Mouse (Mus musculus) MEL (cell line): ENCODE measurements around the gene Ppil3. TPM values are rescaled to one million over a fixed set of nuclear protein-coding genes. Genes with fewer than 3 reads are reported as not detected.

Experiments used
- DNase-seq: peaks from one replicate; pipeline ENCODE4 v3.0.0; 2011; ENCODE audit warnings: low read depth, low spot score
- H3K27ac ChIP-seq: 2 replicates; pipeline ENCODE4 v1.5.1; 2012; ENCODE audit warnings: low read depth, mild to moderate bottlenecking, control low read depth, low read length, moderate library complexity; ENCODE audit not compliant: control insufficient read depth
- H3K27me3 ChIP-seq, 2 experiments: fragments of 150-350 bp in 1 of 2; sonication (generic) in 1 of 2; 2 replicates each; pipeline ENCODE4 v1.6.1; 2012; ENCODE audit warnings: low read length in 2 of 2, mild to moderate bottlenecking in 2 of 2, improper control_type of control experiment in 1 of 2, moderate library complexity in 1 of 2; ENCODE audit not compliant: insufficient read depth in 2 of 2, control insufficient read depth in 1 of 2
- H3K36me3 ChIP-seq, 2 experiments: 2 replicates each; pipeline ENCODE4 v1.6.1; 2012 to 2014; ENCODE audit warnings: low read length in 2 of 2, improper control_type of control experiment in 1 of 2, inconsistent platforms in 1 of 2, mild to moderate bottlenecking in 1 of 2; ENCODE audit not compliant: insufficient read depth in 2 of 2, control insufficient read depth in 1 of 2
- H3K4me1 ChIP-seq, 2 experiments: fragments of 150-350 bp in 1 of 2; sonication (generic) in 1 of 2; 2 replicates each; pipeline ENCODE4 v1.6.1; 2012; ENCODE audit warnings: low read length in 2 of 2, improper control_type of control experiment in 1 of 2, mild to moderate bottlenecking in 1 of 2; ENCODE audit not compliant: insufficient read depth in 2 of 2, control insufficient read depth in 1 of 2
- H3K4me3 ChIP-seq, 2 experiments: fragments of 150-350 bp in 1 of 2; sonication (generic) in 1 of 2; 2 replicates each; pipeline ENCODE4 v1.5.1; 2012; ENCODE audit warnings: low read depth in 2 of 2, low read length in 2 of 2, mild to moderate bottlenecking in 2 of 2, moderate library complexity in 2 of 2, control low read depth in 1 of 2, improper control_type of control experiment in 1 of 2; ENCODE audit not compliant: control insufficient read depth in 1 of 2, insufficient read depth in 1 of 2
- H3K79me2 ChIP-seq: 2 replicates; pipeline ENCODE4 v1.6.1; 2012; ENCODE audit warnings: mild to moderate bottlenecking, low read length, moderate library complexity; ENCODE audit not compliant: control insufficient read depth, poor library complexity, insufficient read depth
- H3K9ac ChIP-seq: 2 replicates; pipeline ENCODE4 v1.6.1; 2012; ENCODE audit warnings: low read depth, mild to moderate bottlenecking, control low read depth, low read length, moderate library complexity; ENCODE audit not compliant: control insufficient read depth, poor library complexity, severe bottlenecking
- H3K9me3 ChIP-seq: fragments of 150-350 bp; sonication (generic); replicated peaks from 2 replicates; pipeline ENCODE4 v1.6.1; 2012; ENCODE audit warnings: mild to moderate bottlenecking, low read length, improper control_type of control experiment, moderate library complexity; ENCODE audit not compliant: insufficient read depth
- BHLHE40 ChIP-seq: IDR thresholded peaks from 2 replicates; pipeline ENCODE4 v1.6.1; 2012; ENCODE audit warnings: low read depth, mild to moderate bottlenecking, inconsistent platforms, low read length, improper control_type of control experiment, borderline replicate concordance
- CHD1 ChIP-seq: IDR thresholded peaks from 2 replicates; pipeline ENCODE4 v1.6.1; 2012; ENCODE audit warnings: low read depth, mild to moderate bottlenecking, inconsistent platforms, low read length, improper control_type of control experiment
- CHD2 ChIP-seq: IDR thresholded peaks from 2 replicates; pipeline ENCODE4 v1.6.1; 2011; ENCODE audit warnings: low read length, improper control_type of control experiment
- ELF1 ChIP-seq: IDR thresholded peaks from 2 replicates; pipeline ENCODE4 v1.6.1; 2014; ENCODE audit warnings: low read depth, mild to moderate bottlenecking, inconsistent platforms, low read length, improper control_type of control experiment, moderate library complexity
- EP300 ChIP-seq, 2 experiments: IDR thresholded peaks; 2 replicates each; pipeline ENCODE4 v1.6.1; 2011; ENCODE audit warnings: improper control_type of control experiment in 2 of 2, low read length in 2 of 2, low read depth in 1 of 2, mild to moderate bottlenecking in 1 of 2
- GABPA ChIP-seq: IDR thresholded peaks from 2 replicates; pipeline ENCODE4 v1.6.1; 2012; ENCODE audit warnings: low read depth, mild to moderate bottlenecking, inconsistent platforms, low read length, improper control_type of control experiment, moderate library complexity
- GATA1 ChIP-seq: IDR thresholded peaks from 2 replicates; pipeline ENCODE4 v1.6.1; 2011; ENCODE audit warnings: low read depth, low read length, improper control_type of control experiment
- HCFC1 ChIP-seq: IDR thresholded peaks from 2 replicates; pipeline ENCODE4 v1.6.1; 2012; ENCODE audit warnings: low read depth, mild to moderate bottlenecking, inconsistent platforms, low read length, improper control_type of control experiment, moderate library complexity
- JUND ChIP-seq: IDR thresholded peaks from 2 replicates; pipeline ENCODE4 v1.6.1; 2011; ENCODE audit warnings: low read depth, mild to moderate bottlenecking, improper control_type of control experiment, low read length
- KAT2A ChIP-seq: conservative IDR thresholded peaks from 2 replicates; pipeline ENCODE4 v1.6.1; 2012; ENCODE audit warnings: low read depth, low read length, improper control_type of control experiment, inconsistent platforms
- MXI1 ChIP-seq: IDR thresholded peaks from 2 replicates; pipeline ENCODE4 v1.6.1; 2011; ENCODE audit warnings: mild to moderate bottlenecking, low read depth, low read length, improper control_type of control experiment
- MYB ChIP-seq: IDR thresholded peaks from 2 replicates; pipeline ENCODE4 v1.6.1; 2011; ENCODE audit warnings: mild to moderate bottlenecking, low read depth, low read length, improper control_type of control experiment
- NRF1 ChIP-seq: IDR thresholded peaks from 2 replicates; pipeline ENCODE4 v1.6.1; 2014; ENCODE audit warnings: low read depth, mild to moderate bottlenecking, inconsistent platforms, low read length, improper control_type of control experiment, moderate library complexity; ENCODE audit not compliant: poor library complexity, insufficient read depth, severe bottlenecking
- POLR2A ChIP-seq, 2 experiments: IDR thresholded peaks; 2 replicates each; pipeline ENCODE4 v1.6.1; 2011 to 2012; ENCODE audit warnings: low read length in 2 of 2, mild to moderate bottlenecking in 2 of 2, control low read depth in 1 of 2, improper control_type of control experiment in 1 of 2, low read depth in 1 of 2, moderate library complexity in 1 of 2; ENCODE audit not compliant: control insufficient read depth in 1 of 2, insufficient read depth in 1 of 2, poor library complexity in 1 of 2
- POLR2AphosphoS2 ChIP-seq: IDR thresholded peaks from 2 replicates; pipeline ENCODE4 v1.6.1; 2011; ENCODE audit warnings: low read length, improper control_type of control experiment
- POLR2AphosphoS5 ChIP-seq: IDR thresholded peaks from 2 replicates; pipeline ENCODE4 v1.6.1; 2012; ENCODE audit warnings: low read depth, borderline replicate concordance, mild to moderate bottlenecking, inconsistent platforms, low read length, moderate library complexity, mixed read lengths
- TAL1 ChIP-seq: IDR thresholded peaks from 2 replicates; pipeline ENCODE4 v1.6.1; 2012; ENCODE audit warnings: mild to moderate bottlenecking, inconsistent platforms, low read length, moderate library complexity, mixed read lengths
- TCF12 ChIP-seq: IDR thresholded peaks from 2 replicates; pipeline ENCODE4 v1.6.1; 2014; ENCODE audit warnings: low read depth, mild to moderate bottlenecking, inconsistent platforms, low read length, improper control_type of control experiment, moderate library complexity
- UBTF ChIP-seq: IDR thresholded peaks from 2 replicates; pipeline ENCODE4 v1.6.1; 2012; ENCODE audit warnings: low read depth, mild to moderate bottlenecking, inconsistent platforms, low read length, improper control_type of control experiment, moderate library complexity, borderline replicate concordance; ENCODE audit not compliant: insufficient read depth
- USF2 ChIP-seq, 2 experiments: IDR thresholded peaks; 2 replicates each; pipeline ENCODE4 v1.6.1; 2011 to 2012; ENCODE audit warnings: improper control_type of control experiment in 2 of 2, low read length in 2 of 2, borderline replicate concordance in 1 of 2, inconsistent platforms in 1 of 2, low read depth in 1 of 2, mild to moderate bottlenecking in 1 of 2; ENCODE audit not compliant: insufficient read depth in 1 of 2
- ZC3H11A ChIP-seq: IDR thresholded peaks from 2 replicates; pipeline ENCODE4 v1.6.1; 2012; ENCODE audit warnings: low read depth, mild to moderate bottlenecking, inconsistent platforms, low read length, improper control_type of control experiment
- polyA plus RNA-seq, 2 experiments: library from polyadenylated mRNA; stranded (reverse) in 1 of 2; unstranded in 1 of 2; fragments of >175 nt in 1 of 2; fragments of >200 nt in 1 of 2; gene quantifications; 2 replicates each; pipeline versions ENCODE4 v1.2.1 to v1.2.4; 2012; ENCODE audit warnings: low replicate concordance in 2 of 2, low read depth in 1 of 2; ENCODE audit not compliant: insufficient read length in 2 of 2, insufficient read depth in 1 of 2, missing spikeins in 1 of 2
- total RNA-seq: library from RNA; depleted of rRNA; stranded (reverse); fragments of 300-350 nt; gene quantifications from 2 replicates; pipeline ENCODE4 v1.2.3, GENCODE M21; 2012

The Ppil3 gene
- total and polyA plus RNA-seq, 3 experiments = 76.8 to 503 (median 84.9) TPM

DNA sequence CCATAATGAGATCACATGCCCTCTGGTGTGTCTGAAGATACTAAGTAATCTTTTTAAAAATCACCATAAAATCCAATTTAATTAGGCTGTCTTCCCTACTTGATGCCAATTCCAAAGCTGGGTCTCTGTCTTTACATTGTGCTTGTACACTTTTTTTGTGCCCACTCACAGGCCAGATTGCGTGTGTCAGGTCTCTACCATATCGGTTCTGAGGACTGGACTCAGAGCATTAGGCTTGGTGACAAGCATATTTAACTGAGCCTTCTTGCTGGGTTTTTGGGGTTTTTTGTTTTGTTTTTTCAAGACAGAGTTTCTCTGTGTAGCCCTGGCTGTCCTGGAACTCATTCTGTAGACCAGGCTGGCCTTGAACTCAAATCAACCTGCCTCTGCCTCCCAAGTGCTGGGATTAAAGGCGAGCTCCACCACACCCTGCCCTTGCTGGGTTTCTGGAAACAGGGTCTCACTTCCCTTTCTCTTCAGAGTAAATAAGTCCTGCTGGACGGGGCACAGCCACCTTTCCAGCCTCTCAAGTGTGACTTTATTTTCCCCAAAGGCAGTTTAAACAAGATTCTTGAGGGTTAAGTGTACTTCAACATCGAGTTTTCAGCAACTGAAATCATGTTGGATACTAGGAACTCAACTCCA, 35.6 kb downstream of the Ppil3 start:
- H3K36me3 ChIP-seq = peaks cover 0 to 27% of the 10 kb centered on the region in 2 experiments; a peak in 2 of 4 replicates

DNA sequence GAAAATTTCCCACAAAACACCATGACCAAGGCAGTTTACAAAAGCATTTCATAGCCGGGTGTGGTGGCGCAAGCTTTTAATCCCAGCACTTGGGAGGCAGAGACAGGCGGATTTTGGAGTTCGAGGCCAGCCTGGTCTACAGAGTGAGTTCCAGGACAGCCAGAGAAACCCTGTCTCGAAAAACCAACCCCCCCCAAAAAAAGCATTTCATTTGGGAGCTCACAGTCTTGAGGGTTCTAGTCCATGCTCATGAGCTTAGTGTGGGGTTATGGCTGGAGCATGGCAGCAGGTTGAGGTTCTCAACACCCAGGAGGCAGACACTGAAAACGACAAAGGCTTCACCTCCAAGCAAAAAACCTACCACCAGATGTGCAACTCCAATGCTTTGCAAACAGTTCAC, 37.1 kb downstream of the Ppil3 start:
- DNase-seq = peak; percentile 25
- Histone ChIP-seq H3K9ac (no peak overlapping the region), H3K27ac (no peak overlapping the region), H3K79me2 (no peaks in the 10 kb centered on the region), H3K36me3 (peaks cover 0 to 24% of the 10 kb centered on the region in 2 experiments; a peak in 2 of 4 replicates), H3K27me3 (no peaks in the 10 kb centered on the region), H3K9me3 (no peaks in the 10 kb centered on the region), H3K4me3 (no peak overlapping the region), H3K4me1 (no peaks in the 10 kb centered on the region)
- no peak for TF ChIP-seq MYB
- TF ChIP-seq POLR2AphosphoS5 = no peak
- no peak for TF ChIP-seq UBTF
- TF ChIP-seq CHD1 = no peak
- TF ChIP-seq GATA1 = no peak
- no peak for TF ChIP-seq JUND
- TF ChIP-seq NRF1 = no peak
- TF ChIP-seq MXI1 = no peak
- no peak; a peak in 1 of 4 replicates for TF ChIP-seq POLR2A (IDR thresholded peaks at IDR 0.05; ENCODE audit: control insufficient read depth in 1 of 2, insufficient read depth in 1 of 2, low read depth in 1 of 2, low read length in 2 of 2, poor library complexity in 1 of 2)
- TF ChIP-seq BHLHE40 = no peak

More for the DNA sequence above, 35.6 kb downstream of the Ppil3 start:
- H3K9ac ChIP-seq = no peak overlapping the region
- H3K79me2 ChIP-seq = no peaks in the 10 kb centered on the region
- no peaks in the 10 kb centered on the region for H3K27me3 ChIP-seq
- H3K27ac ChIP-seq = no peak overlapping the region
- H3K4me1 ChIP-seq = no peaks in the 10 kb centered on the region
- DNase-seq = peak; percentile 26
- no peak for TF ChIP-seq HCFC1
- no peak for TF ChIP-seq ELF1
- TF ChIP-seq GABPA = no peak
- TF ChIP-seq POLR2A (IDR thresholded peaks at IDR 0.05; ENCODE audit: control insufficient read depth in 1 of 2, insufficient read depth in 1 of 2, low read depth in 1 of 2, low read length in 2 of 2, poor library complexity in 1 of 2) = no peak; a peak in 1 of 4 replicates
- no peak for TF ChIP-seq USF2 (IDR thresholded peaks at IDR 0.05; ENCODE audit: borderline replicate concordance in 1 of 2, insufficient read depth in 1 of 2, low read depth in 1 of 2, low read length in 2 of 2)
- TF ChIP-seq CHD2 = no peak
- TF ChIP-seq ZC3H11A = no peak
- no peak for TF ChIP-seq POLR2AphosphoS2
- TF ChIP-seq TAL1 = no peak
- no peak for TF ChIP-seq TCF12
- no peak for TF ChIP-seq EP300 (IDR thresholded peaks at IDR 0.05; ENCODE audit: low read depth in 1 of 2, low read length in 2 of 2)
- no peak for TF ChIP-seq MYB
- no peak for TF ChIP-seq KAT2A
- H3K9me3 ChIP-seq = no peaks in the 10 kb centered on the region
- H3K4me3 ChIP-seq = no peak overlapping the region
